Mouse (Mus musculus) left cerebral cortex, adult 2 months (tissue): ENCODE measurements around the gene Schip1. TPM values are rescaled to one million over a fixed set of nuclear protein-coding genes. Genes with fewer than 3 reads are reported as not detected.

Source experiments
- DNase-seq, 2 experiments: peaks; one replicate each; pipeline ENCODE4 v3.0.0; 2021 to 2022; ENCODE audit warnings: low spot score in 2 of 2, mixed read lengths in 1 of 2; ENCODE audit errors: extremely low spot score in 1 of 2
- H3K27ac ChIP-seq: fragments of 200-600 bp; 2 replicates; pipeline ENCODE4 v1.8.1; 2022
- H3K4me3 ChIP-seq: fragments of 200-600 bp; 2 replicates; pipeline ENCODE4 v1.8.1; 2022
- CTCF ChIP-seq: fragments of 200-600 bp; IDR thresholded peaks from 2 replicates; pipeline ENCODE4 v1.8.1; 2022; ENCODE audit warnings: antibody characterized with exemption, mild to moderate bottlenecking, moderate library complexity
- intact Hi-C: fragments of 180-260 bp; cut with DNase I; formaldehyde crosslinking; loops from one replicate; pipeline ENCODE4 v1.15.1; 2025
- total RNA-seq, 2 experiments: library from RNA; stranded (reverse); gene quantifications; 2 replicates each; pipeline ENCODE4 v1.2.3; 2021

Schip1 gene
- total RNA-seq, 2 experiments from 2014 or later = 261 to 282 TPM

GRCm38 (mm10) chr3:68586646-68587064 is 522.1 kb downstream of the Schip1 start:
- no peak overlapping the region; the same call in 1 of the 2 replicates for H3K27ac ChIP-seq
- peak in 1 of 2 experiments; percentile 13 for DNase-seq
- TF ChIP-seq CTCF = no peak
- H3K4me3 ChIP-seq = no peak overlapping the region
- intact Hi-C loops = no loop called here

- TF ChIP-seq CTCF = no peak
- Histone ChIP-seq H3K4me3 (no peak overlapping the region), H3K27ac (peak overlapping the region; percentile 41; the same call in 1 of the 2 replicates)
- intact Hi-C loops = no loop called here
- no peak for DNase-seq
Observed at GRCm38 (mm10) chr3:68587567-68588245, 523.1 kb downstream of the Schip1 start.

- intact Hi-C loops = no loop called here
- H3K27ac ChIP-seq = peak overlapping the region; percentile 53; the same call in 1 of the 2 replicates
- H3K4me3 ChIP-seq = no peak overlapping the region
- peak in 1 of 2 experiments; percentile 18 for DNase-seq
- no peak for TF ChIP-seq CTCF
Observed at GRCm38 (mm10) chr3:68589220-68589840, 524.7 kb downstream of the Schip1 start.

GRCm38 (mm10) chr3:68590436-68590835 is 525.8 kb downstream of the Schip1 start:
- peak overlapping the region; percentile 38; the same call in 1 of the 2 replicates for H3K27ac ChIP-seq
- TF ChIP-seq CTCF = no peak
- no peak overlapping the region for H3K4me3 ChIP-seq
- intact Hi-C loops = loop anchor here (5.0 kb wide), 1 partner anchor 87 kb away; no protein-coding TSS in a partner anchor
- peak in 1 of 2 experiments; percentile 10 for DNase-seq

- TF ChIP-seq CTCF = no peak
- no peak for DNase-seq
- H3K4me3 ChIP-seq = no peak overlapping the region; the same call in 1 of the 2 replicates
- peak overlapping the region; percentile 58 for H3K27ac ChIP-seq
- intact Hi-C loops = loop anchor here (5.0 kb wide), 1 partner anchor 85 kb away; no protein-coding TSS in a partner anchor
Observed at GRCm38 (mm10) chr3:68592575-68592974, 528.0 kb downstream of the Schip1 start.

- no peak for TF ChIP-seq CTCF
- intact Hi-C loops = loop anchor here (5.0 kb wide), 1 partner anchor 84 kb away; no protein-coding TSS in a partner anchor
- peak overlapping the region; percentile 17; the same call in 1 of the 2 replicates for H3K4me3 ChIP-seq
- H3K27ac ChIP-seq = peak overlapping the region; percentile 58
- DNase-seq = no peak
Observed at GRCm38 (mm10) chr3:68593073-68593867, 528.7 kb downstream of the Schip1 start.

- Histone ChIP-seq H3K4me3 (no peak overlapping the region), H3K27ac (peak overlapping the region; percentile 36; the same call in 1 of the 2 replicates)
- intact Hi-C loops = no loop called here
- TF ChIP-seq CTCF = no peak
- no peak for DNase-seq
Observed at GRCm38 (mm10) chr3:68595316-68595925, 530.8 kb downstream of the Schip1 start.

DNA sequence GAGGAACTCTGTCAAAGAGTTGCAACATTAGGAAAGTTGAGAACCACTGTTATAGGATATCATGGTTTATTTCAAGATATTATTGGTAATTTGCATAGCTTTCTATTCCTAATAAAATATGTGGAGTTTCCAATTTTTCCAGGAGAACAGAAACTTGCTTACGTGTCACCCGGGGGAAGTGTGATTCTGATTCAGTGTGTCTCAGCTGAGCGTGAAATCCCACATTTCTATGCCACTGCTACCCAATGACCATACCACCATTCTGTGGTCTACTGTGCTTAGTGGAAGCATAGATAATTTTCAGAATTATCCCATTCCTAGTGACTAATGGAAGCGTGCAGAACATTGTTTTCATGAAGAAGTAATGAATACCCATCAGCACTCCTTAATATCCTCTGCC is 532.3 kb downstream of the Schip1 start:
- Histone ChIP-seq H3K4me3 (no peak overlapping the region), H3K27ac (peak overlapping the region; percentile 60; the same call in 1 of the 2 replicates)
- intact Hi-C loops = no loop called here
- no peak for TF ChIP-seq CTCF
- no peak for DNase-seq

GRCm38 (mm10) chr3:68602891-68603290 is 538.3 kb downstream of the Schip1 start:
- no peak for TF ChIP-seq CTCF
- H3K4me3 ChIP-seq = no peak overlapping the region
- DNase-seq = no peak
- intact Hi-C loops = no loop called here
- H3K27ac ChIP-seq = peak overlapping the region; percentile 85

DNA sequence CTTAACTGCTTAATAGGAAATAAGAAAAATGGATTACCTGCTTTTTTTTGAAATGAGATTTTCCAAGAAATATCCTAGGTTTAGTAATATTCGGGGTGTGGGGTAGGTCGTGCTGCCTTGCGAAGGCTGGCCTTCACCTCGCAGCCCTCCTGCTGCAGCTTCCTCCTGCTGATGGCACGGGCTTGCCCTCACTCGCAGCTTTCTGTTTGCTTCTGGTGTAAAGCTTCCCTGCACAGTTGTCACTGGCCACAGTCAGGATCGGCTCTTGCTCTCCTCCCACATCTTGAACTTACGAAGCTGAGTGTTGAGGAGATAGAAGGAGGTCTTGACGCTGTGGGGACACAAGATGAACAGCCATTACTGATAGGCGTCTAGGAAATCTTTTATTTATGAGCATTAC is 539.9 kb downstream of the Schip1 start:
- DNase-seq = peak in 1 of 2 experiments; percentile 18
- no peak overlapping the region for H3K4me3 ChIP-seq
- intact Hi-C loops = no loop called here
- peak overlapping the region; percentile 85 for H3K27ac ChIP-seq
- no peak for TF ChIP-seq CTCF

DNA sequence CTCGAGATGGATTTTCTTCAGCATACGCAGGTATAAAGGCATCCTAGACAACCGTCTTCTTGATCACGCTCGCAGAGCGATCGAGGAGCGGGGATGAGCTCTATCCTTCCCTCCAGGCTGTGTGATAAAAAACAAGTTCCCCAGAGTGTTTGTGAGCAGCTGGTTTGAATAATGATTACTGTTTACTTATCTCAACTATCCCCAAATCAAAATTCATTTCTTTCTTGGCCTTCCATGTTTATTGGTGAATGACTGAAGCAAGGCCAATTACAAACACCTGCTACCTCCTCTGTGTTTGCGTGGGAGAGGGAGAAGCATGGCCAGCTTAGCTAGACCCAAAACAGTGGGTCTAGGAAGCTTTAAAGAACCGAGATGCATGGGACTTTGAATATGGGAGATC is 540.4 kb downstream of the Schip1 start:
- intact Hi-C loops = loop anchor here (5.0 kb wide), 2 partner anchors 113 to 548 kb away; no protein-coding TSS in a partner anchor
- no peak for DNase-seq
- Histone ChIP-seq H3K27ac (peak overlapping the region; percentile 85), H3K4me3 (no peak overlapping the region)
- TF ChIP-seq CTCF = no peak
